Mouse (Mus musculus) brain, embryonic 18.5 days (tissue): ENCODE measurements around the gene Tm2d3.

ENCODE experiments used
- DNase-seq: peaks from one replicate; pipeline ENCODE4 v3.0.0-alpha.2; 2012; ENCODE audit warnings: low read depth, low spot score

Gene Tm2d3

GRCm38 (mm10) chr7:65690869-65691268, at the start of gene Tm2d3:
Gene Tm2d3, plus strand, starts transcription at chr7:65691169.
- no peak for DNase-seq

GRCm38 (mm10) chr7:65642371-65643304, 48.3 kb upstream of the Tm2d3 start:
- no peak for DNase-seq

- no peak for DNase-seq
Observed at GRCm38 (mm10) chr7:65643861-65644421, 47.0 kb upstream of the Tm2d3 start.

GRCm38 (mm10) chr7:65644643-65645351, 46.2 kb upstream of the Tm2d3 start, which contains the start of gene Tarsl2:
Gene Tarsl2, plus strand, starts transcription at chr7:65644898.
- peak; percentile 86 for DNase-seq

GRCm38 (mm10) chr7:65645996-65646395, 45.0 kb upstream of the Tm2d3 start:
- DNase-seq = no peak

- DNase-seq = no peak
Observed at GRCm38 (mm10) chr7:65650662-65651061, 40.3 kb upstream of the Tm2d3 start.

GRCm38 (mm10) chr7:65657490-65658120, 33.4 kb upstream of the Tm2d3 start:
- DNase-seq = no peak

GRCm38 (mm10) chr7:65663225-65663790, 27.7 kb upstream of the Tm2d3 start:
- DNase-seq = no peak

- no peak for DNase-seq
Observed at GRCm38 (mm10) chr7:65663886-65664285, 27.1 kb upstream of the Tm2d3 start.

- DNase-seq = no peak
Observed at GRCm38 (mm10) chr7:65667491-65667890, 23.5 kb upstream of the Tm2d3 start.

GRCm38 (mm10) chr7:65678050-65678449, 12.9 kb upstream of the Tm2d3 start:
- DNase-seq = no peak

- no peak for DNase-seq
Observed at GRCm38 (mm10) chr7:65678900-65679595, 11.9 kb upstream of the Tm2d3 start.

GRCm38 (mm10) chr7:65681166-65681565, 9.8 kb upstream of the Tm2d3 start:
- no peak for DNase-seq

- no peak for DNase-seq
Observed at GRCm38 (mm10) chr7:65684256-65684835, 6.6 kb upstream of the Tm2d3 start.

- no peak for DNase-seq
Observed at GRCm38 (mm10) chr7:65686664-65687063, 4.3 kb upstream of the Tm2d3 start.

GRCm38 (mm10) chr7:65691929-65692605, 1.1 kb downstream of the Tm2d3 start:
- DNase-seq = no peak

- peak; percentile 16 for DNase-seq
Observed at GRCm38 (mm10) chr7:65692883-65693282, 1.9 kb downstream of the Tm2d3 start.

GRCm38 (mm10) chr7:65693301-65693821, 2.4 kb downstream of the Tm2d3 start:
- DNase-seq = peak; percentile 74

- DNase-seq = no peak
Observed at GRCm38 (mm10) chr7:65696450-65696849, 5.5 kb downstream of the Tm2d3 start.

- no peak for DNase-seq
Observed at GRCm38 (mm10) chr7:65702076-65702475, 11.1 kb downstream of the Tm2d3 start.
